Mouse (Mus musculus): ENCODE measurements at regions not wholly inside any gene's neighbourhood (a gene's known extent, or its start where the extent isn't known, plus 50 kb on each side); places are given as distances from the start of the nearest gene placed in this dataset.

GRCm38 (mm10) chr2:178924456-178925115 is 494.3 kb downstream of the Cdh26 start:
- in situ Hi-C loops (cut with MboI, MseI): no loop called here

- in situ Hi-C loops (cut with MboI, MseI): no loop called here
Measured at GRCm38 (mm10) chr2:178927038-178927660, 496.8 kb downstream of the Cdh26 start.

- in situ Hi-C loops (cut with MboI, MseI): no loop called here
Measured at GRCm38 (mm10) chr2:178929033-178929432, 498.7 kb downstream of the Cdh26 start.

- in situ Hi-C loops (cut with MboI, MseI): no loop called here
Measured at GRCm38 (mm10) chr2:178930125-178930524, 499.8 kb downstream of the Cdh26 start.

GRCm38 (mm10) chr2:178948471-178948870 is 493.8 kb upstream of the Cdh4 start:
- in situ Hi-C loops (cut with MboI, MseI): no loop called here

GRCm38 (mm10) chr2:178949103-178949502 is 493.1 kb upstream of the Cdh4 start:
- in situ Hi-C loops (cut with MboI, MseI): no loop called here

GRCm38 (mm10) chr2:178950304-178950703 is 491.9 kb upstream of the Cdh4 start:
- in situ Hi-C loops (cut with MboI, MseI): no loop called here

- in situ Hi-C loops (cut with MboI, MseI): no loop called here
Measured at GRCm38 (mm10) chr2:178954420-178955067, 487.7 kb upstream of the Cdh4 start.

- in situ Hi-C loops (cut with MboI, MseI): no loop called here
Measured at GRCm38 (mm10) chr2:178958829-178959228, 483.4 kb upstream of the Cdh4 start.

- in situ Hi-C loops (cut with MboI, MseI): no loop called here
Measured at GRCm38 (mm10) chr2:178959603-178960002, 482.6 kb upstream of the Cdh4 start.

- in situ Hi-C loops (cut with MboI, MseI): no loop called here
Measured at GRCm38 (mm10) chr2:178967584-178968365, 474.5 kb upstream of the Cdh4 start.

- in situ Hi-C loops (cut with MboI, MseI): no loop called here
Measured at GRCm38 (mm10) chr2:178969732-178970131, 472.5 kb upstream of the Cdh4 start.

GRCm38 (mm10) chr2:178975366-178975765 is 466.9 kb upstream of the Cdh4 start:
- in situ Hi-C loops (cut with MboI, MseI): no loop called here

- in situ Hi-C loops (cut with MboI, MseI): no loop called here
Measured at GRCm38 (mm10) chr2:178976046-178976445, 466.2 kb upstream of the Cdh4 start.

- in situ Hi-C loops (cut with MboI, MseI): no loop called here
Measured at GRCm38 (mm10) chr2:178976495-178976894, 465.7 kb upstream of the Cdh4 start.

GRCm38 (mm10) chr2:178979451-178979850 is 462.8 kb upstream of the Cdh4 start:
- in situ Hi-C loops (cut with MboI, MseI): no loop called here

- in situ Hi-C loops (cut with MboI, MseI): no loop called here
Measured at GRCm38 (mm10) chr2:178981736-178982502, 460.3 kb upstream of the Cdh4 start.

GRCm38 (mm10) chr2:178983801-178984200 is 458.4 kb upstream of the Cdh4 start:
- in situ Hi-C loops (cut with MboI, MseI): no loop called here

GRCm38 (mm10) chr2:178987935-178988334 is 454.3 kb upstream of the Cdh4 start:
- in situ Hi-C loops (cut with MboI, MseI): no loop called here

GRCm38 (mm10) chr2:178989291-178989690 is 452.9 kb upstream of the Cdh4 start:
- in situ Hi-C loops (cut with MboI, MseI): no loop called here

- in situ Hi-C loops (cut with MboI, MseI): no loop called here
Measured at GRCm38 (mm10) chr2:178989784-178990183, 452.4 kb upstream of the Cdh4 start.

Data from T-helper 1 cell (primary cell).